Mouse (Mus musculus): Measurements from ENCODE around the gene Hic1. TPM values are rescaled to one million over a fixed set of nuclear protein-coding genes. Genes with fewer than 3 reads are reported as not detected.
A peak's percentile ranks its signal among the peaks of the same experiment; 100 is the strongest.

The Hic1 gene
- polyA plus RNA-seq, 1 experiment from 2014 or later = 3.4 TPM

GRCm38 (mm10) chr11:75136666-75137398, 32.5 kb downstream of the Hic1 start:
- WGBS = 64% methylated on average over 5 of the region's 5 CpGs
- H3K27me3 ChIP-seq = no peaks in the 10 kb centered on the region
- no peak overlapping the region for H3K9ac ChIP-seq
- peaks cover 65% of the 10 kb centered on the region for H3K4me1 ChIP-seq (replicated peaks)
- no peak for ATAC-seq (ENCODE audit: low FRiP score)
- no peak overlapping the region for H3K4me2 ChIP-seq
- H3K36me3 ChIP-seq = no peaks in the 10 kb centered on the region; the same call in 1 of the 2 replicates
- no peak overlapping the region for H3K4me3 ChIP-seq
- no peak overlapping the region; the same call in 1 of the 2 replicates for H3K27ac ChIP-seq
- H3K9me3 ChIP-seq = no peaks in the 10 kb centered on the region

- no peak for ATAC-seq (ENCODE audit: low FRiP score)
Measured at GRCm38 (mm10) chr11:75135358-75135757, 34.0 kb downstream of the Hic1 start.

GRCm38 (mm10) chr11:75134485-75135068, 34.7 kb downstream of the Hic1 start:
- no peak overlapping the region for H3K4me3 ChIP-seq
- peak overlapping the region; percentile 41; the same call in 1 of the 2 replicates for H3K27ac ChIP-seq
- H3K9me3 ChIP-seq = no peaks in the 10 kb centered on the region
- no peaks in the 10 kb centered on the region for H3K36me3 ChIP-seq
- no peak for ATAC-seq (ENCODE audit: low FRiP score)
- no peaks in the 10 kb centered on the region for H3K27me3 ChIP-seq
- H3K4me1 ChIP-seq (replicated peaks) = peaks cover 49% of the 10 kb centered on the region
- 74% methylated on average over 5 of the region's 5 CpGs for WGBS
- H3K4me2 ChIP-seq = no peak overlapping the region
- H3K9ac ChIP-seq = no peak overlapping the region

More at GRCm38 (mm10) chr11:75135358-75135757, 34.0 kb downstream of the Hic1 start:
- 96% methylated on average over 4 of the region's 4 CpGs for WGBS
- Histone ChIP-seq H3K4me1 (replicated peaks) (peaks cover 57% of the 10 kb centered on the region), H3K4me2 (no peak overlapping the region), H3K4me3 (no peak overlapping the region), H3K36me3 (no peaks in the 10 kb centered on the region; the same call in 1 of the 2 replicates), H3K27me3 (no peaks in the 10 kb centered on the region), H3K27ac (peak overlapping the region; percentile 41; the same call in 1 of the 2 replicates), H3K9ac (no peak overlapping the region), H3K9me3 (no peaks in the 10 kb centered on the region)

GRCm38 (mm10) chr11:75133951-75134350, 35.4 kb downstream of the Hic1 start:
- H3K27ac ChIP-seq = peak overlapping the region; percentile 84

DNA sequence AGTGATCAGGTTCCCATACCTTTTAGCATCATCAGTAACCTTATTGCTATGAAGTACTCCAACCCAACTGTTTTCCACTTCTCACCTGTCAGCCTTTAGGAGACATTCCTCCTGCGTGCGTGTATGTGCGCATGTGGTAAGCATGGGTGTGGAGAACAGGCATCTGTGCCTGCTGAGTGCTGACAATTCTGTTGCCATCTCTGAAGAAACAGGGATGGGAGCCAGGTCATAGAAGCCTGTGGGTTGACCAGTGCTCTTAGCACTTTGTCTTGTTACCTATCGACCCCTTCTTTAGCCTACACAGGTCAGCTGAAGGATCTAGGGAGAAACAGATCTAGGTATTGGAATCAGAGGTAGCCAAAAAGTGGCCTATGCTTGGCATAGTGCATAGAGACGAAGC, 35.9 kb downstream of the Hic1 start:
- Histone ChIP-seq H3K9ac (0 out of 2 replicates have a peak overlapping the region, but pooled peaks have one; percentile 20), H3K4me3 (no peak overlapping the region), H3K27me3 (no peaks in the 10 kb centered on the region), H3K27ac (peak overlapping the region; percentile 84), H3K36me3 (no peaks in the 10 kb centered on the region), H3K4me2 (no peak overlapping the region), H3K4me1 (replicated peaks) (peaks cover 37% of the 10 kb centered on the region), H3K9me3 (no peaks in the 10 kb centered on the region)
- 93% methylated on average over 5 of the region's 5 CpGs for WGBS
- no peak for ATAC-seq (ENCODE audit: low FRiP score)

More at GRCm38 (mm10) chr11:75133951-75134350, 35.4 kb downstream of the Hic1 start:
- H3K27me3 ChIP-seq = no peaks in the 10 kb centered on the region
- H3K36me3 ChIP-seq = no peaks in the 10 kb centered on the region
- peak; percentile 69; the same call in 1 of the 2 replicates for ATAC-seq (ENCODE audit: low FRiP score)
- peak overlapping the region; percentile 39; the same call in 1 of the 2 replicates for H3K9ac ChIP-seq
- H3K4me3 ChIP-seq = no peak overlapping the region
- H3K4me1 ChIP-seq (replicated peaks) = peaks cover 43% of the 10 kb centered on the region
- H3K9me3 ChIP-seq = no peaks in the 10 kb centered on the region
- 25% methylated on average over 2 of the region's 2 CpGs for WGBS
- H3K4me2 ChIP-seq = no peak overlapping the region

GRCm38 (mm10) chr11:75132278-75132677, 37.0 kb downstream of the Hic1 start:
- H3K9me3 ChIP-seq = no peaks in the 10 kb centered on the region
- peak overlapping the region; percentile 84 for H3K27ac ChIP-seq
- no peaks in the 10 kb centered on the region; the same call in 1 of the 2 replicates for H3K36me3 ChIP-seq
- no peak overlapping the region for H3K4me2 ChIP-seq
- H3K9ac ChIP-seq = no peak overlapping the region
- ATAC-seq (ENCODE audit: low FRiP score) = no peak
- H3K4me1 ChIP-seq (replicated peaks) = peaks cover 36% of the 10 kb centered on the region
- WGBS = 79% methylated on average over 5 of the region's 5 CpGs
- H3K27me3 ChIP-seq = no peaks in the 10 kb centered on the region
- H3K4me3 ChIP-seq = no peak overlapping the region

- no peaks in the 10 kb centered on the region for H3K9me3 ChIP-seq
- H3K4me2 ChIP-seq = no peak overlapping the region
- no peak for ATAC-seq (ENCODE audit: low FRiP score)
- H3K9ac ChIP-seq = no peak overlapping the region
- H3K27ac ChIP-seq = no peak overlapping the region
- H3K27me3 ChIP-seq = no peaks in the 10 kb centered on the region
- 86% methylated on average over 4 of the region's 4 CpGs for whole genome bisulfite sequencing
- H3K4me3 ChIP-seq = no peak overlapping the region
- peaks cover 34% of the 10 kb centered on the region for H3K4me1 ChIP-seq (replicated peaks)
- H3K36me3 ChIP-seq = no peaks in the 10 kb centered on the region; the same call in 1 of the 2 replicates
Measured at GRCm38 (mm10) chr11:75131300-75131699, 38.0 kb downstream of the Hic1 start.

DNA sequence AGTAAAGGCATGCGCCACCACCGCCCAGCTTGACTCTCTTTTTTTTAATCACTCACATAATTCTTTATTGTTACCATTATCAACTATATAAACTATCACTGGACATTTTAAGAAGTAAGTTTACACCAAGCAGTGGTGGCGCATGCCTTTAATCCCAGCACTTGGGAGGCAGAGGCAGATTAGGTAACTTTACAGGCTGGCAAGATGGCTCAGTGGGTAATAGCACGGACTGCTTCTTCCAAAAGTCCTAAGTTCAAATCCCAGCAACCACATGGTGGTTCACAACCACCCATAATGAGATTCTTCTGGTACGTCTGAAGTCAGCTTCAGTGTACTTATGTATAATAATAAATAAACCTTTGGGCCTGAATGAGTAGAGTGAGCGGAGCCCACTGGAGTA, 39.8 kb downstream of the Hic1 start:
- Histone ChIP-seq H3K9ac (no peak overlapping the region), H3K4me3 (no peak overlapping the region), H3K36me3 (no peaks in the 10 kb centered on the region; the same call in 1 of the 2 replicates), H3K9me3 (no peaks in the 10 kb centered on the region), H3K27me3 (no peaks in the 10 kb centered on the region), H3K4me1 (replicated peaks) (peaks cover 23% of the 10 kb centered on the region), H3K27ac (no peak overlapping the region), H3K4me2 (no peak overlapping the region)
- ATAC-seq (ENCODE audit: low FRiP score) = no peak
- WGBS = 96% methylated on average over 6 of the region's 6 CpGs

DNA sequence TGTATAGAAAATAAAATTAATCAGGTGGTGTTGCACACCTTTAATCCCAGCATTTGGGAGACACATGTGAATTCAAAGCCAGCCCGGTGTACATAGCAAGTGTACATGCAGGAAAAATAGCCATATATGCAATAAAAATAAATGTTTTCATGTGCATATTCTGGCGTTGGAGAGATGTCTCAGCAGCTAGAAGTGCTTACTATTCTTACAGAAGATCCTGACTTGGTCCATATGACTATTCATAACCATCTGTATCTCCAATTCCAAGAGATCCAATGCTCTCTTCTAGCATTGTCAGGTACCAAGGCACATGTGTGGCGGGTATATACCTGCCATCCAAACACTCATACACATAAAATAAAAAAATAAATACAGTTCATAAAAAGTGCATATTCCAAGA, 42.9 kb downstream of the Hic1 start:
- Histone ChIP-seq H3K4me1 (replicated peaks) (no peaks in the 10 kb centered on the region), H3K27me3 (no peaks in the 10 kb centered on the region), H3K27ac (no peak overlapping the region), H3K36me3 (no peaks in the 10 kb centered on the region; the same call in 1 of the 2 replicates), H3K4me3 (no peak overlapping the region), H3K9me3 (no peaks in the 10 kb centered on the region), H3K4me2 (no peak overlapping the region), H3K9ac (no peak overlapping the region)
- WGBS = 96% methylated on average over 3 of the region's 3 CpGs
- no peak for ATAC-seq (ENCODE audit: low FRiP score)

DNA sequence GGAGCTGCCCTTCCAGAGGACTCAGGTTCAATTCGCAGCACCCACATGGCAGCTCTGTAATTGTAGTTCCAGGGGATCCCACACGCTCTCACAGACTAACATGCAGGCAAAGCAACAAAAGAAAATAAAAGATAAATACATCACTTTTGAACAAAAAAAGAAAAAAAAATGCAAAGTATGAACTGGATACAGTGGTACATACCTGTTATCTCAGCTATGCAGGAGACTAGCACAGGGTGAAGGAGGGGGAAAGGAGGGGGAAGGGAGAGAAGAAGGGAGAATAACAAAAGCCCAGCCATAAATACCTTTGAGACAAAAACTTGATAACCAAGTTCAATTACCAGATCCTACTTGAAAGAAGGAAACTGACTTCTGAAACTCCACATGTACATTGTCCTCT, 44.9 kb downstream of the Hic1 start:
- H3K9ac ChIP-seq = no peak overlapping the region
- no peaks in the 10 kb centered on the region for H3K9me3 ChIP-seq
- no peak overlapping the region for H3K4me2 ChIP-seq
- no peak overlapping the region for H3K27ac ChIP-seq
- H3K27me3 ChIP-seq = no peaks in the 10 kb centered on the region
- H3K4me1 ChIP-seq (replicated peaks) = no peaks in the 10 kb centered on the region
- 97% methylated on average over 2 of the region's 2 CpGs for WGBS
- ATAC-seq (ENCODE audit: low FRiP score) = no peak
- H3K36me3 ChIP-seq = no peaks in the 10 kb centered on the region; the same call in 1 of the 2 replicates
- H3K4me3 ChIP-seq = no peak overlapping the region

DNA sequence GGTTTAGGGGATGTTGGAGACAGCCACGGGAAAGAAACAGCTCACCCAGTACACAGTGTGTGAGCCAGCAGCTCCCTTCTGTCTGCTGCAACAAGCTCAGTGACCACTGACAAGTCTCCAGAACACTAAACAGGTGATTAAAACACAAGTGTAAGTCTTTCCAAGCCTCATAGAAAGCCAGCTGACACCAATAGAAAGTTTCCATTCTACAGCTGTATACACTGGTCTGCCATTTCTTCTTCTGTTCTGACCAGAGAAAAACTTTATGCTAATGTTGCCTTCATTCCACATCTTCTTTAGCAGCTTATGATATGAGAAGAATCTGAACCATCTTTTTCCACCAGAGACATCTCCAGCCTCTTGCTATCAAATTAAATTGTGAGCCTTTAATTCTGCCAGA, 48.0 kb downstream of the Hic1 start:
- no peaks in the 10 kb centered on the region for H3K9me3 ChIP-seq
- no peaks in the 10 kb centered on the region for H3K4me1 ChIP-seq (replicated peaks)
- H3K4me2 ChIP-seq = no peak overlapping the region
- no peak for ATAC-seq (ENCODE audit: low FRiP score)
- peaks cover 2% of the 10 kb centered on the region; the same call in 1 of the 2 replicates for H3K36me3 ChIP-seq
- 56% methylated on average over 1 of the region's 1 CpGs for WGBS
- H3K9ac ChIP-seq = no peak overlapping the region
- no peak overlapping the region for H3K27ac ChIP-seq
- no peaks in the 10 kb centered on the region for H3K27me3 ChIP-seq
- no peak overlapping the region for H3K4me3 ChIP-seq

GRCm38 (mm10) chr11:75119841-75120240, 49.5 kb downstream of the Hic1 start:
- H3K4me1 ChIP-seq (replicated peaks) = no peaks in the 10 kb centered on the region
- WGBS = 85% methylated on average over 3 of the region's 3 CpGs
- no peak overlapping the region for H3K9ac ChIP-seq
- no peak for ATAC-seq (ENCODE audit: low FRiP score)
- H3K27me3 ChIP-seq = no peaks in the 10 kb centered on the region
- H3K27ac ChIP-seq = no peak overlapping the region
- H3K36me3 ChIP-seq = peaks cover 2% of the 10 kb centered on the region; the same call in 1 of the 2 replicates
- no peak overlapping the region for H3K4me2 ChIP-seq
- no peak overlapping the region for H3K4me3 ChIP-seq
- H3K9me3 ChIP-seq = no peaks in the 10 kb centered on the region
